Mouse (Mus musculus) brain, embryonic 14.5 days (tissue): ENCODE data around the gene Atf5.

Experiments used
- CTCF ChIP-seq: fragments of 200-500 bp; IDR thresholded peaks from 2 replicates; pipeline ENCODE4 v1.5.1; 2012; ENCODE audit warnings: inconsistent platforms, mild to moderate bottlenecking, moderate library complexity, borderline replicate concordance; ENCODE audit not compliant: insufficient read depth, insufficient read length; ENCODE audit errors: extremely low read depth
- POLR2A ChIP-seq: fragments of 200-500 bp; IDR thresholded peaks from 2 replicates; pipeline ENCODE4 v1.6.1; 2012; ENCODE audit warnings: mild to moderate bottlenecking, inconsistent platforms, borderline replicate concordance; ENCODE audit not compliant: poor library complexity, insufficient read depth, insufficient read length, severe bottlenecking; ENCODE audit errors: extremely low read depth

GRCm38 (mm10) chr7:44839171-44839490 is 22.7 kb upstream of the Atf5 start:
- no peak for TF ChIP-seq CTCF
- no peak for TF ChIP-seq POLR2A
